Mouse (Mus musculus) kidney, adult 8-10 months (tissue): ENCODE measurements around the gene Cryz.
"Not testable (repeated sequence)": the region's sequence is repeated elsewhere in the genome, so short reads cannot be mapped to it uniquely, and the experiment has no call there.

Experiments used
- DNase-seq, 2 experiments: peaks; one replicate each; pipeline ENCODE4 v3.0.0; 2022

The Cryz gene

DNA sequence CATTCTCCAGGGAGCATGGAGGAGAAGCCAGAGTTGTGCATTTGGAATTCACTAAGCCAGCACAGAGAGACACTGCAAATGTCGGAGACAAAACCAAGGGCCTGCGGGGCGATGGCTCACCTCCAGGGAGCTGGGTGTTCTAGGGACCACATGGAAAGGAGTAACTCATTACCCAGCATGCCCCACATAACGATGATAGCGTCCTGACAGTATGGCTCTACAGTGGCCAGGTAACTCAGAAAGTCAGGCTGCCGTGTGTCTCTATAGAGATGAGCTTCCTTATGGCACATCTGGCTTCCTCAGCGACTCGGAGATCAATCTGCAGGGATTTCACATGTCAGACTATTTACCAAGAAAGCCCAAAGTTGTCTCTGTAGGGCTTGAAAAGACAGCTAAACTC, 18.3 kb downstream of the Cryz start:
- DNase-seq: no peak

DNA sequence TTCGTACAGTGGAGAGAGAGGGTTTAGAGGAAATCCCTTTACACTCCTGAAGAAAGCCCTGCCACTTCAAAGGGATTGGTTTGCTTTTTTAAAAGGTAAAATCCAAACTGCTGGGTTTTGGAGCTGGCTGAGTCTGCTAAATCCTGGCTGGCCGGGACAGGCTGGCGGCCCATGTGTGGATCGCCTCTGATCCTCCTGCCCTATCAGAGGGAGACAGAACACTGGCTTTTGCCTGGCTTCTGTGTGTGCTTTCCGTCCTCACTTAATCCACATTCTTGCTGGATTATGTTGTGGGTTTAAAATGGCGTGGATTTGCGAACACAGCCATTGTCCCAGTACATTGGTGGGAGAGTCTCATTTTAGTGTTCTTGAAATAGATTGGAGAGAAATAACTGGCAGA, 18.8 kb downstream of the Cryz start:
- DNase-seq: no peak

DNA sequence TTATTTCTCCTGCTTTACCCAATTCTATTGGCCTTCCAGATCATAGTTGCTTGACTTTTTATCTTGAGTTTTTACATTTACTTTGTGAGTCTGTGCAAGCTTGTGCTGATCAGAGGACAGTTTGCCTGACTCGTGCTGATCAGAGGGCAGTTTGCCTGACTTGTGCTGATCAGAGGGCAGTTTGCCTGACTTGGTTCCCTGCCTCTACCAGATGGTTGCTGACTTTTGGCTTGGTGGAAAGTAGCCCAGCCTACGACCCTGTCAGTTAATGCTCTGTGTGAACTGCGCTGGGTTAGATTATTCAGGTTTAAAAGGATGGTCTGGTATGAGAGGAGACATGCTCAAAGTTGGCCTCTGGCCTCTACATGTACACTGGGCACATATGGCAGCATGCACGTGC, 19.6 kb downstream of the Cryz start:
- DNase-seq: no peak

DNA sequence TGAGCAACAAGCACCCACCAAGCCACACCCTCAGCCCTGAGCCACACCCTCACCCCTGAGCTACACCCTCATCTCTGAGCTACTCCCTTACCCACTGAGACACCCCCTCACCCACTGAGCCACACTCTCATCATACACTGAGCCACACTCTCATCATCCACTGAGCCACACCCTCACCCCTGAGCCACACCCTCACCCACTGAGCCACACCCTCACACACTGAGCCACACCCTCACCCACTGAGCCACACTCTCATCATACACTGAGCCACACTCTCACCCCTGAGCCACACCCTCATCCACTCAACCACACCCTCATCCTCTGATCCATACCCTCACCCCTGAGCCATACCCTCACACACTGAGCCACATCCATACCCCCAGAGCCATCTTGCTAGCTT, 31.8 kb downstream of the Cryz start:
- DNase-seq: no peak

DNA sequence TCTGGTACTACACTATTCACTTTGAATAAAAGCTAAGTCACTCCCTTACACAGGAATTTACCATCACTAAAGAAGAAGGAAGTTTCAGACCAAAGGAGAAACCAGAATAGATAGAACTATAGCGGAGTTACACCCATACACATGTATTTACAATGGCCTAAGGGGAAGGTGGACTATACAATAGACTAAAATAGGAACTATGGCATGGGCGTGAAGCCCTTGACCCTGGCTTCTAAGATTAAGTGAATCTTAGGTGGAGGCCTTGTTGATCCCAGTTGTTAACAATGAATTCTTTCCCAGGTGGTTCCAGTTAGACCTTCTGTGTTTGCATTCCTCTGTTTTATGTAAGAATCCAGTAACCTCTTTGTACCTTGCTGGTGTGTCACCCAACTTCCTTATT, 34.8 kb downstream of the Cryz start:
- DNase-seq: not testable (repeated sequence)

DNA sequence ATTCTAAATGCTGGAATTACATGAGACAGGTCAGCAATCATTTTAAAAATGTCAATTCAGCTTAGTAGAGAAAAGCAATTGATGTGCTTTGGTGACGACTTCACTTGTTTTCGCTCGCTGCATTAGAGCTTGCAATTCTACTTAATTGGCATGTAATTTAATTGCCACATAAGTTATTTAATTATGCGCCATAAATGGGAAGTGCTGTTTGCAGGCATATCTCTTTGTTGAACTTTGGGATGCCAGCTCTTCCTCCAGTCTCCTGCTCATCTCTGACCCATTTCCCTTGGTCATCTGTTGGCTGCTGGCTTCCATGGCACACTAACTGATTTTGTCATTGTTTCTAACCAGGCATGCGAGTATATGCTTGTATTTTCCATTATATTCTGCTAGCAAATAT, 36.6 kb downstream of the Cryz start:
- no peak for DNase-seq

DNA sequence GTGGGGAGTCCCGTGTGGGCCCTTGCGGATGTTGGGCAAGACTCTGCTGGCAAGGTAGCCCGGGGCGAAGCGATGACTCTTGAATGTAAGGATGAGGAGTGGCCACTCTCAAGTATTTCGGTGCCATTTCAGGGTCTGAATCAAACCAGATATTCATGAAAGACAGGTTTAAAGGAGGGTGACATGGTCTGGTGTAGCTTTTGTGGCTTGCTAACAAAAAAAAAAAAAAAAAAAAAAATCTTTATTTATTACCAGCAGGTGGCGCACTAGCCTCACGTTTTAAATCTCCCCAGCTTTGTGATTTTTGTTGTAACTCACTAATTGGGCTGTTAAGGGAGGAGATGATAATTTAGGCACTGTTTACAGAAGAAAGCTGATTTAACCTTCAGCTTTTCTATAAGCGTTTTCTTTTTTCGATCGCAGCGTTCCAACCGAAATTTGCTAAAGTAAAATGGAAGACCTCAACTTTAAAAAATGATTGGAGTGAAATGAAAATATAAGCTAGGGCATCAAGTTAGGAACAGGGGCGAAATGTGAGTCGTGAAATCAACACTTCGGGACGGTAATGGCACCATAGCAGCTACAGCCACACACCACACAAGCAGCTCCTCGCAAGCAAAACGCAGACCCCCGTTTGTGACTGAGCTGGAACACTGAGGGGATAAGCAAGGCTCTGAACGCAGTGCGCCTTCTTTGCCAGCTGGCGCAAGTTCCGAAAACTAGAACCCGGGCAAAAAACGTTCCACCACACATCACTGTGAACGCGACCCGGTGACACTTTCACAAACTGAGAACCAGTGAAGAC, 50.3 kb downstream of the Cryz start:
- no peak for DNase-seq

DNA sequence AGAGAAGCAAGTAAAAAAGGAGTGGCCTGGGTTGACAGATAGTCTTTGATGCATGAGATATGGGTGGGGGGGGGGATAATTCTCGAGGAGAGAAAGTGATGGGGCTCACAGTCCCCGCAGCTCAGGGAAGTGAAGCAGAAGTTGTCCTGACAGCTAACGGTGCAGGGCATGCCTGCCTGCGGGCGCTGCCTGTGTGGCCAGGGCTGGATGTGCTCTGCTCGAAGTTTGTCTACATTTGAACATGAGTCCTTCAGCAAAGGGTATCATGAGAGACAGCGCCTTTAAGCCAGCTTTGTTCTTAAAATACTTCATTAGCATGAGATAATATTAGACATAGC, 50.9 kb downstream of the Cryz start:
- DNase-seq: no peak

DNA sequence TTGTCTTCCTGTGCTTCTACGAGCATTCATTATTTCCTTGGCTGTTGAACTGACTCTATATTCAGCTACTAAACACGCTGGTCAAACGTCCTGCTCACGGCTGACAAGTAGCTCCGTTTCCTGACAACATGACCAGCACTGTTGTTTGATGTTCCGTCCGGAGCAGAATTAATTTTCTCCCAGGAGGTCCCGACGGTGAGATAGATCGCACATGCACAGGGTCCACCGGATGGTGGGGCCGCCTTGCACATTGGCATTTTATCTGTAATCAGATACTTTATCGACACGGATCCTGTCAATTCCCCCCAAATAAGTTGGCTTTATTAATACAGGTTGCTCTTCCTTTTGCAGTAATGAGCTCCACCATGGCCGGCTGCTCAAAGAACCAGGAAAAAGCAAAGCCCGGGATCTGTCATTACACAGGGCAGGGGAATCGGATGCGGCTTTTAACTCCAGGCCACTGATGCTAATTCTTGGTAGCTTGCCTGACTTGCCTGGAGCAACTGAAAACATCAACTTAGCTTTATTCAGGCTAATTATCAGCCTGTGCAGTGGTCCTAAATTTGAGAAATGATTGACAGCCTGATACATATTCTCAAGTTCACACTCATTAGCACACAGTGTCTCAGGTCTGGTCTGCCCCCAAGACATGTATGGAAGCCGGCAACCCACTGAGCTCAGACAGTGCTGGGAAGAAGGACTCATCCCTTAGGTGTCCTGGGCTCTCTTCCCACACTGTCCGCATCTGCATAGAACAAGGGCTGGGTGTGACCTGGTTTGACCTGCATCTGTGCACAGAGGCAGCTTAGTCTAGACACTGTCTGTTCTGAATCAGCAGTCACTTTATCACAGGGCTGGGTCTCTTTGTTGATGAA, 53.1 kb downstream of the Cryz start:
- DNase-seq: no peak

DNA sequence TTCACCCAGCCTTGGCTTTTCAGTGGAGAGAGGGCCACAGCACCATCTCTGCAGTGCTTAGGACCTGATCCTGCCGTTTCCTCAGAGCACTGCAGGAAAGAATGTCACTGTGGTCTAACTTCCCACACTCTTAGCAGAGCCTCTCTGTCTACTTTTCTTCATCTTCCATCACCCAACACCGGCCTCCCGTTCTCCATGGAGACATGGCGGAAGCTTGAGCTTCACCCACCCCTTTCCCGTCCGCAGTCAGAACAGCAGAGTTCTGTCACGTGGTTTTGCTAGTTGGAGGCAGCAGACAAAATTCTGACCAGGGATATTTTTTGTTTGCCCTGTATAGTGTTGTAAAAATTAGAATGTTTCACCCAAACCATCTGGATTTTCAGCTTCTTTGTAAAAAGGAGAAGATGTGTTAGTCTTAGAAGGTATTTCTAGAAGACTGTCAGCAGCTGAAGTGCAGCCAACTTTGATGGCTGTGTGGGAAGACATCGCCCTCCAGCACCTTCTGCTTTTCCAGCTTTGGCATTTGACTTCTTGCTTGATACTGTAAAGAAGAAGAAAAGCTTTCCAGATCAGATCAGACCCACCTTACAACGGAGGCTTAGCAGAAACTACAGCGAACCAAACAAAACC, 54.8 kb downstream of the Cryz start:
- no peak for DNase-seq

DNA sequence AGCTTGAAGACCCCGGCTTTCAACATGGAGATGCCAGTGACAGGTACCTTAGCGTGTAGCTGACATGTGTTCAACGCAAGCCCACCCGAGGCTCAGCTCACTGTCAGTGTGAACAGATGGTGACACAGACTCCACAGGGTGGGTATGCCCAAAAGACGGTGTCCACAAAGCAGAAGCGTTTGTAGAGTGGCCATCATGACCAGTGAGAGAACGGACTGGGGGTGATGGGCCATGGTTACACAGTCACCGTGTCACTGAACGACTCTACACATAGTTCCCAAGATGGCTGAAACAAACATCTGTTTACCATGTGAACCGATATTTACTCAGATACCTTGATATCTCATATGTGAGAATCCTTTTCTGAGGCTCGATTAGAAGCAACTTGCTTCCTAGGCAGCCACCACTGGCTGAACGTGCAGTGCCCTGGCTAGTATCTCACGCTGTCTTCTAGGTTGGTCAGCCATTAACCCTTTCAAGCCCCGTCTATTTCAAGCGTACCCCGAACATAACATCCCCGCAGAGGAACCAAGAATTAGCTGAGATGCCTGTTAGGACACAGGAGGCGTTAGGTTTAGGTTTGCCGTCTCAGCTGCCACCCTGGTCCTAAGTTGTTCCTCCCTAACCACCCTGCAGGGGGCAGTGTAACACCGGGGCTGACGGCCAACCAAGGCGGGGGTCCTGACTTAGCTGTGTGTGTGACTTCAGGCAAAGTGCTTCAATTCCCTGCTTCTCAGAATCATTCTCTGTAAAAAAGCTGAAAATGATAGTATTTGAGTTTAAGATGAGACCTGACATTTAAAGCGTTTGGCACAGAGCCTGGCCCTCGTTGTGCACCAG, 56.3 kb downstream of the Cryz start:
- DNase-seq: peak; percentile 17 to 44

DNA sequence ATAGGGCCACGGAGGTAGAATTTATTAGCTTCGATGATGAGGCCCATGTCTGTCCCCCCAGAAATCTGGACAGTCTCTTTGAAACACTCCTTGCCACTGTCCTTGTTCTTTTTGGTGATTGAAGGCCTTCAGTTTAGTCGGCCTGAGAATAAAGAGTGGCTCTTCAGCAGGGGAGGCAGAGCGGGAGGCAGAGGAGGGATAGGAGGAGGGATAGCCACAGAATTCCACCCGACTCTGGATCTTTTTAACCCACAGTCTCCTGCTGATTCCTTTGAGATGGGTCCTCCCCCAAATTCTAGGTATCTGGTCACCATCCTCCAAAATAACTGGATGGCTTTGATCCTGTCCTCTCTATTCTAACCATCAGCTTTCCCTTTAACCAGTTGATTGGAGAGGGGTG, 56.9 kb downstream of the Cryz start:
- DNase-seq: no peak

DNA sequence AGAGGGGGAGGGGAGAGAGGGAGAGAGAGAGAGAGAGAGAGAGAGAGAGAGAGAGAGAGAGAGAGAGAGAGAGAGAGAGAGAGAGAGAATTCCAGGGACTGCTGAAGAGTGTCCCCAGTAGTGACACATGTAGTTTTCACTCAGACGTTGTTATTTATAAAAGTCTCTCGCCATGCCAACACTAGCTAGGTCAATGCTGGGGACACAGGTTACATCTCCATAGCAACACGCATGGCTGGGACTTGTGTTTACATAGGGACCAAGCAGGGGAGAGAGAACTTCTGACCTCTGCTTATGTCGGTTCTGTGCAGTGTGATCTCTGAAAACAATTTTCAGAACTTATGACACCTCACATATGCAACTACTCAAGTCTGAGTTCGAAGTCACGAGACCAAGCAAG, 57.8 kb downstream of the Cryz start:
- DNase-seq: no peak

DNA sequence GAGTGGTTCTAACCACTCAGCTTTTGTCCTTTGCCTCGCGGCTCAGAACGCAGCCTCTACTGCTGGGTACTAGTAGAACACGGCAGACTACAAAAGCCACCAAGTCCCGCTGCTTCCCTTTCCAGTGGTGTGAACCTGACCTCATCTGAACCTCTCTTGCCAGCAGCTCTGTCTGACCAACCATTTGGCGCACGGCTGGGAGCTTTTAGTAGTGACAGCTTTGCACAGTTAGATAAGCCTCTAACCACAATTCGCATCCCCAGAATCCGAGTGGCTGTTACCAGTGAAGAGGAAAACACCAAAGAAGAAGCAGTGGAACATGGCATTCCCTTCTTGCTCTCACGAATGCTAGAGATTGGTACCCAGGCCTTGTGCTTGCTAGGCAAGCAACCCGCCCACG, 58.4 kb downstream of the Cryz start:
- DNase-seq: no peak

DNA sequence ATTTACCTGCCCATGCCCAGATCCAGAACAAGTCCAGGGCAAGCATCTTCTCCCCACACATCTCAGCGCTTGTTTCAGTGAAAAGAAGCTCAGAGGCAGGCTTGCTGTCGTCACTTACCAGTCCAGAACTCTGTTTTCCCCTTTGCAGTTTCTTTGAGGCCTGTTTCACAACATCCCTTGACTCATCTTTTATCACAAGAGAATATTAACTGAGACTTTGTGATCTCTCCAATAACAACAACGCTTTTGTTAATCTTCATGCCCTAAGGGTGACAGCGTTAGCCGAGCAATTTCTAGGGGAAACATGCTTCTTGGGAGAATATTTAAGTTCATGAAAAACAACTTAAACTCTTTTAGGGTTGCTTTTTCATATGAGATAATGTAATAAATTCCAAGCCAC, 59.2 kb downstream of the Cryz start:
- no peak for DNase-seq

DNA sequence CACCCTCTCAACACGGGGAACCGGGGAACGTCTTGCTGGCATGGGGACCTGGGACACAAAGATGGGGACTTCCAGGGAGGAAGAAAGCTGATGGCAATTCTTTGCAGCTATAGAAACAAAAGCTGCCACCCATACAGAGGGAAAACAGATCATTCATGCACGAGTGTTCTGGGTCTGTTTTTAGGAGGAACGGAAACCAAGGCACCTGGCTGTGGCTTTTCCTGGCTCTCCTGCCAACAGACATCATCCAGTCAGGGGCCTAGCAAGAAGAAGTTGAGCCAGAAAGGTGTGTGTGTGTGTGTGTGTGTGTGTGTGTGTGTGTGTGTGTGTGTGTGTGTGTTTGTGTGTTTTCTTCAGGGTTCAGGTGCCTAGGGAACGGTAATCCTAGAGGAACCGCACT, 67.0 kb downstream of the Cryz start, which contains the start of gene Erich3:
Gene Erich3, plus strand, starts transcription at position 315 of the 400 bp plus-strand sequence.
- DNase-seq: no peak

DNA sequence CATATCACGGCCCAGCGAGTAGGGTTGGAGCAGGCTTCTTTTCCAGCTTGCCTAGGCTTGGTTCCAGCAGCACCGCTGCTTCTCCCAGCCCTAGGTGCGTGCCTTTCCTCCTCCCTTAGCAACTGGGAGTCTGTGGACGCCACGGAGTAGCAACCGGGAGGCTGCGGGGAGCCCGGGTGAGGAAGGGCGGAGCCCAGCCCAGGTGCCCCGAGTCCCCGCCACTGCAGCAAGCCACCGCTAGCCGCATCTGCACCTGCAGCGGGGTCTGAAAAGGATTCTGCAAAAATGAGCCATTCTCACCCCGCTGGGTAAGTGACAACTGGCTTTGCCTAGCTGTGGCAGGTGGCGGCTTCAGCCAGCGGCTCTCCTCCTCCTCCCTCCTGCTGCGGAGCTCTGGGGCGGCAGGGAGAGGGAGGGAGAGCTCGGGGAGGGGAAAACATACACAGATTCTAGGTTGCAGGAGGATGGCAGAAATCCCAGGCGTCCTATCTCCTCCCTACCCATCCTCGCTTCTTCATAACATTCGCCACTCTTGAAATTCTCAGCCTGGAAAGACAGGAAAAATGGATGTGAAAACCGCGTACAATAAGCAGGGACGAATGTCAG, 67.6 kb downstream of the Cryz start:
- DNase-seq: no peak

DNA sequence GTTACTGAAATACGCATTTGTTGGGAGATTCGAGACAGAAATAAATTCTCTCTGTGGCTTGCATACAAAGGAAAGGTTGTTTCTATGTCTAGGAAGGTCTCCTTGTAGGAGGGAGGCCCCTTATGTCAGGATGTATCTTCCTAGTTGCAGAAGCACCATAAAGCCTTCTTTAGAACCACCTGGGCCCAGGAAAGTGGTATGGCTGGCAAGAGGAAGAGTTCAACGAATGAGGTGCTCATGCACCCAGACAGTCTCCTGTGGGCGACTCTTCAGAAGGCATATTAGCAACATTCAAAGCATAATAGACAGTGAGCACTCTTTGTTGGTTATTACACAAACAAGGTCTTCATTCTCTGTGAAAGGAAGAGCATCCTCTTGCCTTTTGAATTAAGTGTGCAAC, 68.1 kb downstream of the Cryz start:
- no peak for DNase-seq

DNA sequence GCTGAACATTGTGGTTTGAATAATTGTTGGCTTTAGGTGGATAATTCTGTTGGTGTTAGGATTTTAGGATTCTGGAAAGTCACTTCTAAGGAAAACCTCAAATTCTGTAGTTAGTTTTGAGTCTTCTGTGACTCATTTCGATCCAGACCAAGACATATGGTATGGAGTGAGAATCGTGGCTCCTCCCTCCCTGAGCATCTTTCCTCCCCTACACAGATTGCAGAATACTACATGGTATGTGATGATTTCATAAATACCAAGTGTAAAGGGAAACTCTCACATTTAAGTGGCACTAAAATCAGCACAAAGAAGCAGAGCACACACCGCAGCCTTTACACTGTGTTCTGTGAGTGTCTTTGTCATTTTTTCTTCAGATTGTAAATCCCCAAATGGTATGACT, 72.0 kb downstream of the Cryz start:
- DNase-seq: no peak

DNA sequence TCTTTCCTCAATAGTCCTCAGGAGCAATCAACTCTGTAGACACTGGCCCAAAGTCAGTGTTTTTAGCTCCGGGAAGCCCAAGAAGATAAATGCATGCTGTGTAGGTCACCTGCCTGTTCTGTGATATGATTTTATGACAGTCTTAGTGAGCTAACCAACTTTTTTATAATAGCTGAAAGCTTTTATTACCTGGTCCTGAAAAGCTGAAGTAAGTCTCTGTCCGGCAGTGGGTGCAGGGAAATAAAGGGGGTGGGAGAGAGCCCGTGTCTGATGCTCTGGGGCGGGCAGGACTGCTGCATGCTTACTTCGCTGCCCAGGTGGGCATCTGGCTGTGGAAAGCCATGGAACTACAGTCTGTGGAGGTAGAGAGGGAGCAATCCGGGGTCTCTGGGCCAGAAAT, 74.1 kb downstream of the Cryz start:
- no peak for DNase-seq

DNA sequence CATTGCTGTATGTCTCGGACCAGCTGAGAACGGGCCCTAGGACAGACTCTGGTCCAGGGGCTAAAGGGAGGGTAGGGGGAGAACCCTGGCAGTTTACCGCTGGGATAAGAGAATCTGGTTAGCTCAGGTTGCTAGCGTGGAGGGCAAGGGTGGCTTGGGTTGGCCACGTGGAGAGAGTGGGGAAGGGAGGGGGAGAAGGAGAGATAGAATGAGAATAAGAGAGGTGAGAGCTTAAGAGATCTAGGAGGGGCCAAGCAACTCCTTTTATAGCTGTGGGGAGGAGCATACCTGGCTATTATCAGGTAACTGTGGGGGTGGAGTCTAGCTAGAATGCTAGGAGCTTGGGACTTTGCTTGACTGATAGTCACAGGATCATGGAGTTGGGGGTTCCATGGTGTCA, 74.5 kb downstream of the Cryz start:
- DNase-seq: no peak
